Mouse (Mus musculus): ENCODE measurements around the gene Smtnl2. TPM values are rescaled to one million over a fixed set of nuclear protein-coding genes. Genes with fewer than 3 reads are reported as not detected.
A peak's percentile ranks its signal among the peaks of the same experiment; 100 is the strongest.

Gene Smtnl2
- polyA plus RNA-seq, 1 experiment, result 3.2 TPM

GRCm38 (mm10) chr11:72405532-72405931 lies 6.0 kb downstream of the Smtnl2 start:
- no peak for DNase-seq (ENCODE audit: extremely low spot score in 1 of 2, low spot score in 1 of 2)

- DNase-seq (ENCODE audit: extremely low spot score in 1 of 2, low spot score in 1 of 2), result no peak
Observed at GRCm38 (mm10) chr11:72402969-72403368, 8.5 kb downstream of the Smtnl2 start.

- no peak for DNase-seq (ENCODE audit: extremely low spot score in 1 of 2, low spot score in 1 of 2)
Observed at GRCm38 (mm10) chr11:72402017-72402416, 9.5 kb downstream of the Smtnl2 start.

- no peak for DNase-seq (ENCODE audit: extremely low spot score in 1 of 2, low spot score in 1 of 2)
Observed at GRCm38 (mm10) chr11:72401068-72401467, 10.4 kb downstream of the Smtnl2 start.

GRCm38 (mm10) chr11:72397811-72398525 lies 13.5 kb downstream of the Smtnl2 start:
- no peak for DNase-seq (ENCODE audit: extremely low spot score in 1 of 2, low spot score in 1 of 2)

- peak in 1 of 2 experiments; percentile 7 for DNase-seq (ENCODE audit: extremely low spot score in 1 of 2, low spot score in 1 of 2)
Observed at GRCm38 (mm10) chr11:72397072-72397471, 14.4 kb downstream of the Smtnl2 start.

GRCm38 (mm10) chr11:72396621-72397020 lies 14.9 kb downstream of the Smtnl2 start:
- no peak for DNase-seq (ENCODE audit: extremely low spot score in 1 of 2, low spot score in 1 of 2)

- no peak for DNase-seq (ENCODE audit: extremely low spot score in 1 of 2, low spot score in 1 of 2)
Observed at GRCm38 (mm10) chr11:72395652-72396051, 15.9 kb downstream of the Smtnl2 start.

- DNase-seq (ENCODE audit: extremely low spot score in 1 of 2, low spot score in 1 of 2), result no peak
Observed at GRCm38 (mm10) chr11:72394694-72395093, 16.8 kb downstream of the Smtnl2 start.

- DNase-seq (ENCODE audit: extremely low spot score in 1 of 2, low spot score in 1 of 2), result no peak
Observed at GRCm38 (mm10) chr11:72393669-72394068, 17.8 kb downstream of the Smtnl2 start.

- DNase-seq (ENCODE audit: extremely low spot score in 1 of 2, low spot score in 1 of 2), result no peak
Observed at GRCm38 (mm10) chr11:72393243-72393642, 18.3 kb downstream of the Smtnl2 start.

- DNase-seq (ENCODE audit: extremely low spot score in 1 of 2, low spot score in 1 of 2), result no peak
Observed at GRCm38 (mm10) chr11:72391181-72391580, 20.3 kb downstream of the Smtnl2 start.

GRCm38 (mm10) chr11:72389407-72390142 lies 21.9 kb downstream of the Smtnl2 start:
- DNase-seq (ENCODE audit: extremely low spot score in 1 of 2, low spot score in 1 of 2), result no peak

- DNase-seq (ENCODE audit: extremely low spot score in 1 of 2, low spot score in 1 of 2), result no peak
Observed at GRCm38 (mm10) chr11:72388113-72388529, 23.4 kb downstream of the Smtnl2 start.

GRCm38 (mm10) chr11:72379351-72379750 lies 32.2 kb downstream of the Smtnl2 start:
- no peak for DNase-seq (ENCODE audit: extremely low spot score in 1 of 2, low spot score in 1 of 2)

- no peak for DNase-seq (ENCODE audit: extremely low spot score in 1 of 2, low spot score in 1 of 2)
Observed at GRCm38 (mm10) chr11:72378222-72378621, 33.3 kb downstream of the Smtnl2 start.

- DNase-seq (ENCODE audit: extremely low spot score in 1 of 2, low spot score in 1 of 2), result no peak
Observed at GRCm38 (mm10) chr11:72376562-72376961, 35.0 kb downstream of the Smtnl2 start.

- DNase-seq (ENCODE audit: extremely low spot score in 1 of 2, low spot score in 1 of 2), result no peak
Observed at GRCm38 (mm10) chr11:72369904-72370672, 41.4 kb downstream of the Smtnl2 start.

- no peak for DNase-seq (ENCODE audit: extremely low spot score in 1 of 2, low spot score in 1 of 2)
Observed at GRCm38 (mm10) chr11:72367934-72368674, 43.4 kb downstream of the Smtnl2 start.

GRCm38 (mm10) chr11:72366126-72366525 lies 45.4 kb downstream of the Smtnl2 start:
- no peak for DNase-seq (ENCODE audit: extremely low spot score in 1 of 2, low spot score in 1 of 2)

GRCm38 (mm10) chr11:72364526-72364925 lies 47.0 kb downstream of the Smtnl2 start:
- DNase-seq (ENCODE audit: extremely low spot score in 1 of 2, low spot score in 1 of 2), result no peak

Measured in frontal cortex, adult 2 months (tissue).